Comparison of ENCODE assay signal across 11 mouse cellular contexts in the genomic region with DNA sequence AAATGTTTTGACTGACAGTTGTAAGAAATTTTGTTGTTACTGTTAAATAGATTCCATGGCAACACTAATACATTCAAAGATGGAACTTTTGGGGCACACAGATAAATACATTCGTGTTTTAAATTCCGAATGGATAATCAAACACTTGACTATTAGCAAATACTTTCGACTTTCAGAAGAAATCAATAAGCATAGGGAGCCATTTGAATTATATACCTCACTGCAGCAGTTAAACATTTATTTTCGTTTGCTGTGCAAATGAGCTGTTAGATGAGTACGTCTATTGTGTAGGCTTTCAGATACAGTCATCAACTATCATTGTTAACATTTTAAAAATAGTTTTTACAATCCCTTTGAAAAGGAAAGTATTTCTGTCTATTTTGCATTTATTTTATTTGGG.
DNase-seq lines count a peak whose midpoint lies in the region; ATAC-seq and TF ChIP-seq lines count a peak whose summit lies in the region.
"Had no signal": no experiment of that assay in that cellular context is flagged by ENCODE, and none has a peak within 500 bp of the region (broad histone marks: within the 10 kb centered on the region; RNA-seq: fewer than 3 reads in every experiment).

No protein-coding gene starts in this region.

- no peak overlapping the region for H3K27ac ChIP-seq in heart, embryonic 11.5 days (ENCODE audit: low read depth, low read length)
- H3K27ac ChIP-seq in lung, embryonic 14.5 days (ENCODE audit: low read depth), result no peak overlapping the region
- H3K27ac ChIP-seq in hindbrain, embryonic 15.5 days (replicated peaks), result no peak overlapping the region
- no peak overlapping the region for H3K27ac ChIP-seq in stomach, embryonic 14.5 days (ENCODE audit: low read length)
- H3K27ac ChIP-seq: liver, embryonic 13.5 days had no signal

- no peak overlapping the region for H3K4me3 ChIP-seq in heart, embryonic 11.5 days (ENCODE audit: low read depth, low read length)
- no peak overlapping the region for H3K4me3 ChIP-seq in lung, embryonic 14.5 days (ENCODE audit: low read depth, low read length)
- H3K4me3 ChIP-seq in hindbrain, embryonic 15.5 days, result peak overlapping the region; percentile 19; the same call in 1 of the 2 replicates
- H3K4me3 ChIP-seq in stomach, embryonic 14.5 days (ENCODE audit: low read depth, low read length), result peak overlapping the region; percentile 26; the same call in 1 of the 2 replicates
- H3K4me3 ChIP-seq: liver, embryonic 13.5 days had no signal

- no peak for TF ChIP-seq CTCF in lung, embryonic 14.5 days (IDR thresholded peaks at IDR 0.05; ENCODE audit: low read depth)

- H3K9ac ChIP-seq in heart, embryonic 11.5 days (ENCODE audit: low read depth, low read length), result no peak overlapping the region
- no peak overlapping the region for H3K9ac ChIP-seq in lung, embryonic 14.5 days
- no peak overlapping the region for H3K9ac ChIP-seq in hindbrain, embryonic 15.5 days
- no peak overlapping the region; the same call in 1 of the 2 replicates for H3K9ac ChIP-seq in stomach, embryonic 14.5 days (replicated peaks; ENCODE audit: low read depth, low read length)
- H3K9ac ChIP-seq: liver, embryonic 13.5 days had no signal

- 65% methylated on average over 5 of the region's 5 CpGs for whole genome bisulfite sequencing in heart, embryonic 11.5 days (ENCODE audit: insufficient replicate concordance)
- WGBS in lung, embryonic 14.5 days, result 47% methylated on average over 5 of the region's 5 CpGs
- WGBS in hindbrain, embryonic 15.5 days, result 54% methylated on average over 5 of the region's 5 CpGs
- WGBS in stomach, embryonic 14.5 days, result 62% methylated on average over 5 of the region's 5 CpGs

- no peaks in the 10 kb centered on the region; the same call in 1 of the 2 replicates for H3K9me3 ChIP-seq in heart, embryonic 11.5 days (replicated peaks; ENCODE audit: control insufficient read depth, low read length)
- no peaks in the 10 kb centered on the region for H3K9me3 ChIP-seq in lung, embryonic 14.5 days (ENCODE audit: low read depth, low read length)
- no peaks in the 10 kb centered on the region for H3K9me3 ChIP-seq in hindbrain, embryonic 15.5 days
- H3K9me3 ChIP-seq in stomach, embryonic 14.5 days (ENCODE audit: control insufficient read depth, low read depth, low read length), result no peaks in the 10 kb centered on the region
- H3K9me3 ChIP-seq: liver, embryonic 13.5 days had no signal

- H3K4me1 ChIP-seq in heart, embryonic 11.5 days (ENCODE audit: control insufficient read depth, insufficient read depth, low read length), result peaks cover 6% of the 10 kb centered on the region; the same call in 1 of the 2 replicates
- H3K4me1 ChIP-seq in lung, embryonic 14.5 days (ENCODE audit: insufficient read depth), result peaks cover 11% of the 10 kb centered on the region; the same call in 1 of the 2 replicates
- H3K4me1 ChIP-seq in hindbrain, embryonic 15.5 days (replicated peaks), result peaks cover 14% of the 10 kb centered on the region; the same call in 1 of the 2 replicates
- peaks cover 4% of the 10 kb centered on the region; the same call in 1 of the 2 replicates for H3K4me1 ChIP-seq in stomach, embryonic 14.5 days (ENCODE audit: control insufficient read depth, insufficient read depth, low read length)
- H3K4me1 ChIP-seq: liver, embryonic 13.5 days had no signal

- H3K27me3 ChIP-seq in heart, embryonic 11.5 days (ENCODE audit: control insufficient read depth, insufficient read depth, low read length), result no peaks in the 10 kb centered on the region
- H3K27me3 ChIP-seq in lung, embryonic 14.5 days (ENCODE audit: insufficient read depth, low read length), result no peaks in the 10 kb centered on the region
- no peaks in the 10 kb centered on the region for H3K27me3 ChIP-seq in hindbrain, embryonic 15.5 days
- no peaks in the 10 kb centered on the region for H3K27me3 ChIP-seq in stomach, embryonic 14.5 days (ENCODE audit: control insufficient read depth, insufficient read depth, low read length)
- H3K27me3 ChIP-seq: liver, embryonic 13.5 days had no signal

- H3K4me2 ChIP-seq in heart, embryonic 11.5 days, result peak overlapping the region; percentile 46
- H3K4me2 ChIP-seq in lung, embryonic 14.5 days, result peak overlapping the region; percentile 48
- peak overlapping the region; percentile 35 for H3K4me2 ChIP-seq in hindbrain, embryonic 15.5 days
- H3K4me2 ChIP-seq in stomach, embryonic 14.5 days (replicated peaks; ENCODE audit: low read depth, low read length), result peak overlapping the region; percentile 31
- H3K4me2 ChIP-seq: liver, embryonic 13.5 days had no signal

- no peak for DNase-seq in heart, postnatal 4 days
- DNase-seq in lung, embryonic 14.5 days, result no peak
- DNase-seq in lung, postnatal 14 days, result no peak
- DNase-seq: cerebellum, adult 8-10 months; heart, adult 11 months; liver, embryonic 13.5 days had no signal

- H3K36me3 ChIP-seq in heart, embryonic 11.5 days (ENCODE audit: control insufficient read depth, insufficient read depth, low read length), result no peaks in the 10 kb centered on the region
- H3K36me3 ChIP-seq in lung, embryonic 14.5 days (ENCODE audit: insufficient read depth), result 0 out of 2 replicates have a peak, but pooled peaks cover 6% of the 10 kb centered on the region
- no peaks in the 10 kb centered on the region for H3K36me3 ChIP-seq in hindbrain, embryonic 15.5 days
- H3K36me3 ChIP-seq in stomach, embryonic 14.5 days (ENCODE audit: control insufficient read depth, insufficient read depth, low read length), result no peaks in the 10 kb centered on the region
- H3K36me3 ChIP-seq: liver, embryonic 13.5 days had no signal

- ATAC-seq in heart, embryonic 11.5 days (replicated peaks; ENCODE audit: insufficient number of reproducible peaks, low FRiP score, low TSS enrichment), result no peak
- ATAC-seq in lung, embryonic 14.5 days (ENCODE audit: insufficient read depth), result no peak
- ATAC-seq in hindbrain, embryonic 15.5 days (ENCODE audit: low FRiP score, low read depth), result no peak
- ATAC-seq in stomach, embryonic 14.5 days (ENCODE audit: insufficient number of reproducible peaks, insufficient read depth, low FRiP score, low read depth), result no peak
- no peak for ATAC-seq in activated CD4-positive, CD25-positive, alpha-beta regulatory T cell, adult 4 months
- no peak for ATAC-seq in megakaryocyte-erythroid progenitor cell, adult 5-6 weeks (replicated peaks; ENCODE audit: low FRiP score, low TSS enrichment, poor library complexity, severe bottlenecking)

Comparison
In these comparisons a context has a peak if more than half of its experiments do, and no peak if none do; other contexts are left out.
1. H3K4me3 ChIP-seq: peak in hindbrain, embryonic 15.5 days (single experiment) and stomach, embryonic 14.5 days (single experiment); none in heart, embryonic 11.5 days (single experiment) and lung, embryonic 14.5 days (single experiment).
2. Peak in every context shown above with its lines, with median percentiles within 50 percentile points of each other: H3K4me2 ChIP-seq.